Comparison of ENCODE assay signal across 21 mouse cellular contexts in genomic region chr16:33247006-33247405, GRCm38 (mm10).
"Had no signal": no experiment of that assay in that cellular context is flagged by ENCODE, and none has a peak within 500 bp of the region (broad histone marks: within the 10 kb centered on the region; RNA-seq: fewer than 3 reads in every experiment).

No protein-coding gene starts in this region.

- H3K27me3 ChIP-seq: limb, embryonic 13.5 days; liver, embryonic 13.5 days; midbrain, embryonic 12.5 days; midbrain, embryonic 15.5 days; neural tube, embryonic 12.5 days; neural tube, embryonic 15.5 days had no signal

- H3K4me2 ChIP-seq: limb, embryonic 13.5 days; liver, embryonic 13.5 days; midbrain, embryonic 12.5 days; midbrain, embryonic 15.5 days; neural tube, embryonic 12.5 days; neural tube, embryonic 15.5 days had no signal

- H3K4me1 ChIP-seq: midbrain, embryonic 12.5 days had no signal

- H3K9ac ChIP-seq: limb, embryonic 13.5 days; liver, embryonic 13.5 days; midbrain, embryonic 12.5 days; midbrain, embryonic 15.5 days; neural tube, embryonic 12.5 days; neural tube, embryonic 15.5 days had no signal

- ATAC-seq: midbrain, embryonic 15.5 days had no signal

- DNase-seq: kidney, postnatal 14 days; layer of hippocampus, adult 9-11 months; liver; liver, embryonic 13.5 days; lung, adult 2 months; lung, postnatal 14 days; right cerebral cortex, adult 18-20 months; right cerebral cortex, postnatal 14 days; right cerebral cortex, postnatal 4 days; thymus, adult 2 months; thymus, postnatal 14 days; thymus, postnatal 4 days had no signal

- H3K27ac ChIP-seq: layer of hippocampus, adult 2 months; limb, embryonic 10.5 days; limb, embryonic 13.5 days; liver, embryonic 13.5 days; macrophage; midbrain, embryonic 12.5 days; midbrain, embryonic 15.5 days; neural tube, embryonic 12.5 days; neural tube, embryonic 15.5 days; stomach, postnatal 0 days had no signal

- H3K9me3 ChIP-seq: limb, embryonic 10.5 days; limb, embryonic 13.5 days; liver, embryonic 13.5 days; midbrain, embryonic 12.5 days; midbrain, embryonic 15.5 days; neural tube, embryonic 12.5 days; neural tube, embryonic 15.5 days had no signal

- H3K4me3 ChIP-seq: layer of hippocampus, adult 2 months; limb, embryonic 10.5 days; limb, embryonic 13.5 days; liver, embryonic 13.5 days; midbrain, embryonic 12.5 days; midbrain, embryonic 15.5 days; neural tube, embryonic 12.5 days; neural tube, embryonic 15.5 days had no signal
